Mouse (Mus musculus) embryonic facial prominence, embryonic 14.5 days (tissue): ENCODE results near the gene Hlx. TPM values are rescaled to one million over a fixed set of nuclear protein-coding genes. Genes with fewer than 3 reads are reported as not detected.

ENCODE experiments used
- ATAC-seq: fragments of 200-750 bp; cut with Nextera tagmentation; 2 replicates; pipeline ENCODE4 v1.8.0; 2017; ENCODE audit warnings: low read depth, moderate number of reproducible peaks, moderate TSS enrichment
- DNase-seq: peaks from one replicate; pipeline ENCODE4 v3.0.0-alpha.2; 2015; ENCODE audit warnings: low spot score
- H3K27ac ChIP-seq: fragments of 300-500 bp; sonication (generic); replicated peaks from 2 replicates; pipeline ENCODE4 v1.5.1; 2014; ENCODE audit warnings: low read depth, mild to moderate bottlenecking, low read length, moderate library complexity
- H3K27me3 ChIP-seq: fragments of 300-500 bp; sonication (generic); replicated peaks from 2 replicates; pipeline ENCODE4 v1.6.1; 2014; ENCODE audit warnings: low read length; ENCODE audit not compliant: control insufficient read depth, insufficient read depth
- H3K36me3 ChIP-seq: fragments of 300-500 bp; sonication (generic); 2 replicates; pipeline ENCODE4 v1.6.1; 2014; ENCODE audit warnings: low read length, mixed read lengths; ENCODE audit not compliant: control insufficient read depth, insufficient read depth
- H3K4me1 ChIP-seq: fragments of 300-500 bp; sonication (generic); 2 replicates; pipeline ENCODE4 v1.6.1; 2014; ENCODE audit warnings: antibody characterized with exemption, low read length; ENCODE audit not compliant: control insufficient read depth, insufficient read depth
- H3K4me2 ChIP-seq: fragments of 300-500 bp; sonication (generic); 2 replicates; pipeline ENCODE4 v1.6.1; 2014; ENCODE audit warnings: low read depth, mild to moderate bottlenecking, low read length, moderate library complexity, mixed read lengths
- H3K4me3 ChIP-seq: fragments of 300-500 bp; sonication (generic); 2 replicates; pipeline ENCODE4 v1.5.1; 2014; ENCODE audit warnings: low read depth, mild to moderate bottlenecking, low read length
- H3K9ac ChIP-seq: fragments of 300-500 bp; sonication (generic); 2 replicates; pipeline ENCODE4 v1.6.1; 2014; ENCODE audit warnings: low read depth, mild to moderate bottlenecking, low read length, moderate library complexity, mixed read lengths
- H3K9me3 ChIP-seq: fragments of 300-500 bp; sonication (generic); 2 replicates; pipeline ENCODE4 v1.6.1; 2016; ENCODE audit warnings: low read length; ENCODE audit not compliant: control insufficient read depth
- WGBS: fragments of 180-500 bp; shearing (Covaris S2); extraction: QIAGEN DNeasy Blood & Tissue Kit; methylation state at CpG from one replicate; pipeline ENCODE4 v1.1.7; 2014; 5-methylcytosine and 5-hydroxymethylcytosine counted together
- polyA plus RNA-seq: library from polyadenylated mRNA; unstranded; fragments of >200 nt; fragmentation: Nextera tagmentation; extraction: Ambion mirVana; gene quantifications from 2 replicates; pipeline ENCODE4 v1.2.1, GENCODE M21; 2014

The Hlx gene
- polyA plus RNA-seq = 13.7 and 14.4 TPM in 2 replicates

DNA sequence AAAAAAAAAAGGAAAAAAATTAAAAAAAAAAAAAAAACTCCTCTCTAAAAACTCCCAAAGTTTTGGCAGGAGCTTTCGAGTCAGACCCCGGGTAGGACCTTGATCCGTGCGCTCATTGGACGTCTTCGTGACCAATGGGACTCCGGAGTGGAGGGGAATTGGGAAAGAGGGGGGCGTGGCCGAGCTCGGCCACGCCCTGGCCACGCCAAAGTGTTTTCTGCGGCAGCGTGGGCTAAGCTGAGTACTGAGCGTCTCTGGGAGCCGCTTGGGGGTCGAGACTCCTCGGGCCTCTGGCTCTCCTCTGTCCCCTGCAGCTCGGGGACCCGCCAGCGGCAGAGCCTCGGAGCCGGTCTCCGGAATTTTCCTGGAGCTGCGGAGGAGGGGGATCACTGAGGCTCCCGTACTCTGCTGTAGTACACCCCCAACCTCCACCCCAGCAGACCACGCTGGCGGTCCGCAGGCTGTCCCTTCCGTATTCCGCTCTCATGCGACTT, at the start of gene Hlx:
Hlx (minus strand) TSS at position 64 of the 494 bp plus-strand sequence.
- WGBS = under 1% methylated on average over 27 of the region's 32 CpGs
- peaks cover 13% of the 10 kb centered on the region; the same call in 1 of the 2 replicates for H3K4me1 ChIP-seq
- H3K9ac ChIP-seq = peak within 1 kb of the TSS; percentile 72
- H3K4me3 ChIP-seq = peak within 1 kb of the TSS; percentile 60
- H3K9me3 ChIP-seq = no peaks in the 10 kb centered on the region
- H3K27me3 ChIP-seq = peaks cover 96% of the 10 kb centered on the region
- H3K36me3 ChIP-seq = no peaks in the 10 kb centered on the region
- H3K4me2 ChIP-seq = peak within 1 kb of the TSS; percentile 93
- peak within 1 kb of the TSS; percentile 84 for H3K27ac ChIP-seq
- peak; percentile 92 for ATAC-seq
- DNase-seq = peak; percentile 97

DNA sequence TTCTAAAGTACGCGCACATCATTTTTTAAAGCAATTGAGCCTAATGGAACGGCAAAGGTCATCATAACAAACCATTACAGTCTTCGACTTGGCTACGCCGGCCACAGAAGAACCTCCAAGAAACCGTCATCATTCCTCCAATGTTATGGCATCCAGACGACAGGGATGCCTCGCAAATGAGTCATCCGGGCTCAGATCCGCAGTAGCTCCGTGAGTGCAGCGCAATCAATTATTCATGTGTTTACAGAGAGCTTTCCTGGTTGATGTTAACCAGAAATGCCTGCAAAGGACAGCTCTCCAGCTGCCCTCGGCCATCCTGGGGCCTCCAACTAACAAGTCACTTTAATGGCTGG, 49.7 kb upstream of the Hlx start:
- Histone ChIP-seq H3K4me3 (no peak overlapping the region), H3K36me3 (no peaks in the 10 kb centered on the region), H3K4me1 (no peaks in the 10 kb centered on the region), H3K9ac (no peak overlapping the region), H3K4me2 (no peak overlapping the region), H3K9me3 (no peaks in the 10 kb centered on the region), H3K27me3 (no peaks in the 10 kb centered on the region), H3K27ac (no peak overlapping the region)
- ATAC-seq (no peak), DNase-seq (peak; percentile 29)
- 55% methylated on average over 14 of the region's 14 CpGs for WGBS

DNA sequence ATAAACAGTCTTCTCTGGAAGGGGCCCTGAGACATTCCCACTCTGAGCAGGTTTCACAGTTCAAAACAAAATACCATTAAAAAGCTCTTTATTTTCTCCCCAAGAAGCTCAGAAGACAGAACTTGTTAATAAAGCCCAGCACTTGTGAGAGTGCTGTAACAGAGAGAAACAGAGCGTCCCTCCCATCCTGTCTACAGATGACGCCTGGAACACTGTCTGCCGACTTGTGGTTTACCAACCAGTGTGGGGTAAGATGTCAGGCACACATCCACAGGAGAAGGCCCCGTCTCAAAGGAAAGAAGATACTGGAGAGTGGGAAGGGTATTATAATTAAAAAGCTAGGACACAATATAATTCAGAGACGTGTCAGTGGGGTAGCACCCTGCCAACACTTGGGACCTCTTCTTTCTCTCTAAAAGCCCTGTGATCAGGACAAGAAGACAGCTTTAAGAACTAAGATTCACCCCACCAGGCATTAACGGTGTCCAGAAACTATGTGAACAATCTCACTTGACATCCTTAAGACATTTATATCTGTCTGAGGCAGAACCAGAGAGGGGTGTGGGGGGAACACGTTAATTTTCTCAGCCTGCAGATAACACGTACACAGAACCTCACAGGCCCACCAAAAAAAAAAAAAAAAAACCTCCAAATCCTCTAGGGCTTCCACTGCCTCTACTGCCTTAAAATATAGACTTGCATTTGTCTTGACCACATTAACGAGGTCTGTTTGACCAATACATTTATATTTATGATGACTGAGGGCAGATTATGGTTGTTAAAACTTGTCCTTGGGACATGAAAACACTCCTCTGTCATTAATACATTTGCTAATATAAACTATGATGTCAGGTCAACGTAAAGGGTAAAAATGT, 49.1 kb upstream of the Hlx start:
- WGBS = 62% methylated on average over 10 of the region's 10 CpGs
- Histone ChIP-seq H3K9ac (no peak overlapping the region), H3K27me3 (peaks cover 5% of the 10 kb centered on the region; the same call in 1 of the 2 replicates)

DNA sequence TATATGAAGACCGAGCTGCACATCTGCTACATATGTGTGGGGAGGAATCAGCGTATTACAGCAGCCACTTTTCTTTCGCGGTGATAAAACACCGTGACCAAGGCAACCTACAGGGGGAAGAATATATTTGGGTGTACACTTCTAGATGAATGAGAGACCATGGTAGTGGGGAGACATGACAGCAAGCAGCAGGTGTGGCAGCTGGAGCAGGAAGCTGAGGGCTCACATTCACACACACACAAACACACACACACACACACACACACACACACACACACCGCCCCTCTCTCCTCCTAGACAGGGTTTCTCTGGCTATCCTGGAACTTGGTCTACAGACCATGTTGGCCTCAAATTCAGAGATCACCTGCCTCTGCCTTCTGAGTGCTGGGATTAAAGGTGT, 45.7 kb upstream of the Hlx start:
- H3K36me3 ChIP-seq = no peaks in the 10 kb centered on the region
- no peak overlapping the region for H3K9ac ChIP-seq
- H3K27me3 ChIP-seq = peaks cover 9% of the 10 kb centered on the region; the same call in 1 of the 2 replicates
- H3K27ac ChIP-seq = no peak overlapping the region
- no peak for ATAC-seq
- H3K4me3 ChIP-seq = no peak overlapping the region
- no peaks in the 10 kb centered on the region for H3K9me3 ChIP-seq
- no peak overlapping the region for H3K4me2 ChIP-seq
- DNase-seq = no peak
- 79% methylated on average over 6 of the region's 6 CpGs for WGBS
- no peaks in the 10 kb centered on the region for H3K4me1 ChIP-seq

More for the DNA sequence above, 49.1 kb upstream of the Hlx start:
- no peak overlapping the region for H3K27ac ChIP-seq
- no peaks in the 10 kb centered on the region for H3K4me1 ChIP-seq
- no peaks in the 10 kb centered on the region for H3K36me3 ChIP-seq
- no peaks in the 10 kb centered on the region for H3K9me3 ChIP-seq
- ATAC-seq (no peak), DNase-seq (no peak)
- H3K4me3 ChIP-seq = no peak overlapping the region
- H3K4me2 ChIP-seq = no peak overlapping the region

GRCm38 (mm10) chr1:184777061-184777795, 44.8 kb upstream of the Hlx start:
- DNase-seq = no peak
- no peak for ATAC-seq
- WGBS = 30% methylated on average over 22 of the region's 22 CpGs
- no peaks in the 10 kb centered on the region for H3K4me1 ChIP-seq
- no peak overlapping the region for H3K27ac ChIP-seq
- no peak overlapping the region for H3K9ac ChIP-seq
- no peak overlapping the region for H3K4me3 ChIP-seq
- H3K36me3 ChIP-seq = no peaks in the 10 kb centered on the region
- peaks cover 9% of the 10 kb centered on the region; the same call in 1 of the 2 replicates for H3K27me3 ChIP-seq
- H3K4me2 ChIP-seq = no peak overlapping the region
- no peaks in the 10 kb centered on the region for H3K9me3 ChIP-seq

GRCm38 (mm10) chr1:184775289-184775688, 42.9 kb upstream of the Hlx start:
- no peak for ATAC-seq
- Histone ChIP-seq H3K4me1 (peaks cover 3% of the 10 kb centered on the region; the same call in 1 of the 2 replicates), H3K4me3 (no peak overlapping the region), H3K9ac (no peak overlapping the region), H3K27ac (no peak overlapping the region), H3K4me2 (no peak overlapping the region), H3K9me3 (no peaks in the 10 kb centered on the region), H3K27me3 (peaks cover 9% of the 10 kb centered on the region; the same call in 1 of the 2 replicates), H3K36me3 (no peaks in the 10 kb centered on the region)
- WGBS = 50% methylated on average over 9 of the region's 9 CpGs
- DNase-seq = no peak

- ATAC-seq (no peak), DNase-seq (no peak)
- H3K4me2 ChIP-seq = peak overlapping the region; percentile 40
- 14% methylated on average over 9 of the region's 9 CpGs for WGBS
- H3K9me3 ChIP-seq = no peaks in the 10 kb centered on the region
- no peak overlapping the region for H3K27ac ChIP-seq
- no peak overlapping the region for H3K4me3 ChIP-seq
- H3K4me1 ChIP-seq = peaks cover 3% of the 10 kb centered on the region; the same call in 1 of the 2 replicates
- no peak overlapping the region for H3K9ac ChIP-seq
- peaks cover 8% of the 10 kb centered on the region; the same call in 1 of the 2 replicates for H3K27me3 ChIP-seq
- H3K36me3 ChIP-seq = no peaks in the 10 kb centered on the region
These were observed 39.5 kb upstream of the Hlx start for GRCm38 (mm10) chr1:184771891-184772249.

DNA sequence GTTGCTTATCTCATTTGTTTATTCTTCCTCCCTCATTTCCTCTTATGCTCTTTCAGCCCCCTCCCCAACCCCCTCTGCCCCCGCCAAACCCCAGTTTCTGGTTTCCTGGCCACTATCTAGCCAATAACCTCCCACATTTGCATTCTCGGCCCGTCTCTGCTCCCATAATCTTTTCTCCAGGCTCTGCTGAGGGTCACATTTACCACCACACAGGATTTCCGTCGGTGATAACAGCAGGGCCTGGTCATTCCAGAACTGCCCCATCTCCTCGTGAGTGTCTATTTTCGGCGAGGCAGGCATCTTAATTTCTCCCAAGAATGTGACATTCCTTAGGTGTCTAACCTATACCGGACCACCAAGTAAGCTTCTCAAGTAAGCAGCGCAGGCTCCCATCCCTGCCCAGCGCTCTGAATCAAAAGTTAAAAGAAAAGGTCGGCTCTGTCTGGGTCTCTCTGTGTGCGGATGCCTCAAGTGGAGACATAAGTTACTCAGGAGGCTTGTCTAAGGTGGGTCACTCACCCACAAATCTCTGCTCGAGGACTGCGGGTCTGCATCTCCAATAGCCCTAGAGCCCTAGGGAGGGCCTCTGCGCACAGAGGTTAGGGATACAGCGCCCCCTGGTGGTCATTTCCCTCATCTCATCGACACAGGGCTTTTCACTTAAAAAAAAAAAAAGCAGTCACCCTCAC, 38.9 kb upstream of the Hlx start:
- peak; percentile 80 for DNase-seq
- no peaks in the 10 kb centered on the region for H3K9me3 ChIP-seq
- WGBS = 21% methylated on average over 18 of the region's 18 CpGs
- peaks cover 3% of the 10 kb centered on the region; the same call in 1 of the 2 replicates for H3K4me1 ChIP-seq
- ATAC-seq = 0 out of 2 replicates have a peak, but pooled peaks have one; percentile 62
- 0 out of 2 replicates have a peak, but pooled peaks cover 4% of the 10 kb centered on the region for H3K27me3 ChIP-seq
- peak overlapping the region; percentile 10; the same call in 1 of the 2 replicates for H3K9ac ChIP-seq
- H3K4me2 ChIP-seq = peak overlapping the region; percentile 40
- H3K36me3 ChIP-seq = no peaks in the 10 kb centered on the region
- H3K4me3 ChIP-seq = 0 out of 2 replicates have a peak overlapping the region, but pooled peaks have one; percentile 11
- no peak overlapping the region for H3K27ac ChIP-seq
